Mouse (Mus musculus) Patski (cell line): ENCODE data around the gene Capn3. TPM values are rescaled to one million over a fixed set of nuclear protein-coding genes. Genes with fewer than 3 reads are reported as not detected.

ENCODE experiments used
- ATAC-seq: fragments of 100-300 bp; one replicate; pipeline ENCODE4 v1.8.0; 2021
- CTCF ChIA-PET: fragments of 350-600 bp; sonication (Branson Sonifier 250); formaldehyde crosslinking; loops from one replicate; lab custom pipeline; 2022; ENCODE audit warnings: inconsistent platforms; lab: Charles Lee
- POLR2A ChIA-PET: fragments of 350-600 bp; sonication (Branson Sonifier 250); formaldehyde crosslinking; loops from one replicate; lab custom pipeline; 2022; ENCODE audit warnings: antibody characterized with exemption, inconsistent platforms; lab: Charles Lee
- DNase-seq: peaks from one replicate; pipeline ENCODE4 v3.0.0-alpha.2; 2011; ENCODE audit warnings: low read depth, low spot score
- H3K27me3 ChIP-seq: fragments of 371-371 bp; one replicate; pipeline ENCODE4 v1.5.1; 2021
- CTCF ChIP-seq: fragments of 100-300 bp; IDR thresholded peaks from one replicate; pipeline ENCODE4 v1.5.1; 2021
- in situ Hi-C: fragments of 300-500 bp; cut with MboI; formaldehyde crosslinking; loops from 3 replicates; pipeline ENCODE4 v1.11.1; 2018; ENCODE audit warnings: low pct_unique_long_range_greater_than_20kb, mixed read lengths
- polyA plus RNA-seq: library from polyadenylated mRNA; unstranded; gene quantifications from one replicate; pipeline ENCODE4 v1.2.3, GENCODE M21; 2021

Gene Capn3
- not detected for polyA plus RNA-seq

DNA sequence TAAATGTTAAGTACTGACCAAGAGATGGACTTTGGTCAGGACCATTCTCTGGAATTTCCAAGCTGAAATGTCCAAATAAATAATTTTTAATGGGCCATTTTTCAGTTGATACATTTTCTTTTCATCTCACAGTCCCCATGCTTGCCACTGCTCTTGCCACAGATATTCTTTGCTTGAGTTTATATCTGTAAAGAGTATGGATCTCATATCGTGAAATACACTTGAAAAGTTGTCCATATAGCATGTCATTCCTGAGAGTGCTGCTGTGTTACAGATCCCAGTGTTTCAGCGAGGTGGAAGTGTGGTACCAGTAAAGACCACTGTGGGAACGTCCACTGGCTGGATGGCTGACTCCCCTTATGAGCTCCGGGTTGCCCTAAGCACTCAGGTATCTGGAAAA, at the start of gene Capn3:
TSS of gene Capn3 (plus strand) at position 301 of the 400 bp plus-strand sequence.
- ATAC-seq = no peak
- POLR2A ChIA-PET = interaction anchor here (1.0 kb wide), 1 partner anchor 14 kb away, joined by 4 read pairs; no protein-coding TSS in a partner anchor
- in situ Hi-C loops = loop anchor here (25.0 kb wide), 1 partner anchor 632 kb away; the partner anchor contains the start of gene Tgm5
- DNase-seq = no peak
- H3K27me3 ChIP-seq = no peaks in the 10 kb centered on the region
- no peak for TF ChIP-seq CTCF
- CTCF ChIA-PET = interaction anchor here (1.1 kb wide), 1 partner anchor 16 kb away, joined by 4 read pairs; no protein-coding TSS in a partner anchor

DNA sequence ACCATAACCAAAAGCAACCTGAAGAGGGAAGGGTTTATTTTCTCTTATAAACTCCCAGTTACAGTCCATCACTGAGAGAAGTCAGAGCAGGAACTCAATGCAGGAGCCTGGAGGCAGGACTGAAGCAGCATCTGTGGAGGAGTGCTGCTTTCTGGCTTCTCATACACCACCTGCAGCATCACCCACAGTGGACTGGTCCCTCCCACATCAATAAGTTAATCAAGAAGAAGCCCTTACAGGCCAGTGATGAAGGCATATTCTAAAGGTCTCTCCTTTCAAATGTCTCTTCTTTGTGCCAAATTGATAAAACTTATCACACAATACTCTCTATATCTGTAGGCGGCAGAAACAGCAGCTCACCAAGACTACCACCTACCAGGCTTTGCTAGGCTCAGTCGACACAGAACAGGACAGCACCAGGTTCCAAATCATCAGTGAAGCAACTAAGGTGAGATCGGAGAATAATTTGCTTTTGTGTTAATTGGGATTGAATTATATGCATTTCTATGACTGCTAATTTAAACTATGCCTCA, 44.7 kb upstream of the Capn3 start:
- in situ Hi-C loops = no loop called here
- ChIA-PET CTCF (no interaction called here), POLR2A (no interaction called here)
- no peak for TF ChIP-seq CTCF
- no peak for ATAC-seq
- H3K27me3 ChIP-seq = no peaks in the 10 kb centered on the region
- DNase-seq = no peak

DNA sequence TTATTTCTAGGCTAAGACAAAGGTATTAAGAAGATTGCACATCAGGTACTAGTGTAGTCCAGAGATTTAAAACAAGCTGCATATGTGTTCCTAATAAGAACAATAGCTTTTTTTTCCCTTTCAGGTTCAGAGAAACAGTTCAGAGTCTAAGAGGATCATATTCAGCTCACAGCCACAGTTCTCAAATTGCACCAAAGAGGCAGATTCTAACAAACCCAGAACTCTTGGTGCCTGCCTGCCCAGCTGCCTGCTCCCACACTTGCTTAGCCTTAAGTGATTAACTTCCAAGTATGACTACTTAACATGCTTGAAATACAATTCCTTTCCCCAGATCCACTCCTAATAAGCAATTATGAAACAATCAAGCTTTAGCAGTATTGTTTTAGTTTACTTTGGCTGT, 41.7 kb upstream of the Capn3 start:
- ATAC-seq (no peak), DNase-seq (no peak)
- ChIA-PET CTCF (interaction anchor here (1.5 kb wide), 1 partner anchor 12 kb away, joined by 5 read pairs; no protein-coding TSS in a partner anchor), POLR2A (no interaction called here)
- in situ Hi-C loops = no loop called here
- TF ChIP-seq CTCF = no peak
- H3K27me3 ChIP-seq = no peaks in the 10 kb centered on the region

DNA sequence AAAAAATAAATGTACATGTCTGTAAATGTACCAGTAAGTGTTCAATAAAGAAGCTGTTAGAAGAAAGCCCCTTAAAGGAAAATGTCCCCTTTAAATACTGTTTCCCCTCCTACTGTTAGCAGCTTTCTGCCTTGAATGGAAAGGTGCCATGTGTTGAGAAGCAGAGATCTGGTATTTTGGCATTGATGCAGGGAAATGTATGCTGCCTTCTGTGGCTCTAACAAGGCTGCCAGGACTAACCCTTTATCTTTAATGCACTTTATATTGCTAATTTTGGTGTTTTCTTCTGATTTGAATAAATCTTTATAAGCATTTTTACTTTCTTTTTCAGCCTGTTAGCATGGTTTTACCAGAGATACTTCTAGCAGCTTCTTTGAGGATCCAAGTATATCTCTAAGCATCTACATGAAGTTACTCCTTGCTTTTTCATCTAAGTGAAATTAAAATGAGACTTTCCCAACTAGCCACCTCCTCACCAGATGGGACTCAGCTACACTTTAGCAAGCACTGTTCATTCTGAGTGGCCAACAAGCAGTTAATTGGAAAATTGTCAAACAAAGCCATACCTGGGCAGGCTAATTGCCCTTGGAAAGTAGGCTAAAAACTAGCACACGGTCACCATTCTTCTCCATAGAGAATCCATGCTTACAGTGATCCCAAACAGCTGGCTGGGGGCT, 40.9 kb upstream of the Capn3 start:
- DNase-seq (no peak), ATAC-seq (no peak)
- no peaks in the 10 kb centered on the region for H3K27me3 ChIP-seq
- ChIA-PET CTCF (interaction anchor here (1.5 kb wide), 1 partner anchor 12 kb away, joined by 5 read pairs; no protein-coding TSS in a partner anchor), POLR2A (no interaction called here)
- no peak for TF ChIP-seq CTCF
- in situ Hi-C loops = no loop called here

DNA sequence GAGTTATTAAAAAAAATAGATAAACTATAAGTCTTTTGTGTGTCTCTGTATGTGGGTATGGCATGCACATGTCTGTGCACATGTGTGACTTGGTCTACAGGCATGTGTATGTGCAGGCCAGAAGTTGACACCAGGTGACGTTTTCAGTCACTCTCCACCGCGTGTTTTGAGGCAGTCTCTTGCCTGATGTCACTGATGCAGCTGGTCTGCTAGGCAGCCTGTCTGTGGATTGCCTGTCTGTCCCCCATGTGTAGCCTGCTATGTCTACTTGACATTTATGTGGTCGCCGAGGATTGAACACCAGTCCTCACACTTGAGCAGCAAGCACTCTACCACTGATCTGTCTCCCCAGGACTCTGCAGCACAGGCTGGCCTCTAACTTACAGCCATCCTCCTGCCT, 31.4 kb upstream of the Capn3 start:
- TF ChIP-seq CTCF = no peak
- H3K27me3 ChIP-seq = no peaks in the 10 kb centered on the region
- CTCF ChIA-PET = no interaction called here
- DNase-seq (no peak), ATAC-seq (no peak)
- POLR2A ChIA-PET = no interaction called here
- in situ Hi-C loops = no loop called here

DNA sequence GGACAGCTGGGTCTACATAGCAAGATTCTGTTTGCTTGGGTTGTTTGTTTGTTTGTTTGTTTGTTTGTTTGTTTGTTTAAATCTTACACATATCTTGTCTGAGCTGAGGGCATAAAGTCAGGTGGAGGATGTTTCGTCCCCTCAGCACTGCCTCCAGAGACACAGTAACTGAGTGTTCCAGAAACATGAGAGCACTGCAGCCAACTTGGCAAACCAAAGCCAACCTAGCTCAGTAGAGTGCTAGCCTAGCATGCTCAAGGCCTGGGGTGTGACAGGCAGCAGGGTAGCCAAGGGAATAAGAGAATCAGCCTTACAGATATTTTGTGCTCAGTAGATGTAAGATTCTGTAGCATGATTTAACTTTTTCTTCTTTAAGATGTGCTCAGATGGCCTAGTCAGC, 11.3 kb upstream of the Capn3 start:
- no peak for DNase-seq
- no peak for TF ChIP-seq CTCF
- ChIA-PET CTCF (interaction anchor here (0.7 kb wide), 1 partner anchor 231 kb away, joined by 3 read pairs; no protein-coding TSS in a partner anchor), POLR2A (no interaction called here)
- in situ Hi-C loops = no loop called here
- H3K27me3 ChIP-seq = no peaks in the 10 kb centered on the region
- ATAC-seq = no peak

DNA sequence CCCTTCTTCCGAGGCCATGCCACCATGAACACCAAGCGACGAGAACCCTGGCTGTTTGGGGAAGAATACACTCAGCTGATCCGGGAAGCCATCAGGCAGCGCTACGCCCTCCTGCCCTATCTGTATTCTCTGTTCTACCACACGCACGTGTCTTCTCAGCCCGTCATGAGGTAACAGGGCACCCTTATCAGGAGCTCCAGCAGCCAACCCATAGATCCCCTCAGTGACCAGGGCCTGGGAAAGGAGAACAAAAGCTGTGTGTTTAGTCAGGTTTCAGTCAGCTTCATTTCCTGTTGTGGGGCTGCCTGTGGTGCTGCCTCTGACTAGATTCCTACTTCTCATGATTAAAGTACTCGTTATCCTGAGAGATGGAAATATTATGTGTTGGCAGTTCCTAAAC, 9.4 kb upstream of the Capn3 start:
- in situ Hi-C loops = no loop called here
- POLR2A ChIA-PET = interaction anchor here (1.1 kb wide), 1 partner anchor 24 kb away, joined by 3 read pairs; no protein-coding TSS in a partner anchor
- ATAC-seq (no peak), DNase-seq (no peak)
- CTCF ChIA-PET = interaction anchor here (1.7 kb wide), 1 partner anchor 17 kb away, joined by 3 read pairs; no protein-coding TSS in a partner anchor
- no peak for TF ChIP-seq CTCF
- no peaks in the 10 kb centered on the region for H3K27me3 ChIP-seq

DNA sequence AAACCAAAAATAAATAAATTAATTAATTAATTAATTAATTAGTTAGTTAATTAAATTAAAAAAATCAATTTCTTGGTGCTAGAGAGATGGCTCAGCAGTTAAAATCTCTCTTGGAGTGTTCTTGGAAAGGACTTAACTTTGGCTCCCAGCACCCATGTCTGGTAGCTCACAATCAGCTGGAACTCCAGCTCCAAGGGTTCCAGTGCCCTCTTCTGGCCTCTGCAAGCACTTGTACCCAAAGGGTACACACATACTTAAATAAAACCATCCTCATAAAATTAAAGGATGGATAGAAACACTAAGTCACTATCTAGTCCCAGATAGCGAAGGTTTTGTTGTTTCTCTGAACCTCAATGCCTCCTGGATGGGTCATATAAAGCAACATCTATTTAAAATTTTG, 8.5 kb upstream of the Capn3 start:
- in situ Hi-C loops = no loop called here
- POLR2A ChIA-PET = no interaction called here
- TF ChIP-seq CTCF = peak; percentile 38
- ATAC-seq (no peak), DNase-seq (no peak)
- no peaks in the 10 kb centered on the region for H3K27me3 ChIP-seq
- CTCF ChIA-PET = interaction anchor here (1.7 kb wide), 1 partner anchor 16 kb away, joined by 3 read pairs; no protein-coding TSS in a partner anchor

DNA sequence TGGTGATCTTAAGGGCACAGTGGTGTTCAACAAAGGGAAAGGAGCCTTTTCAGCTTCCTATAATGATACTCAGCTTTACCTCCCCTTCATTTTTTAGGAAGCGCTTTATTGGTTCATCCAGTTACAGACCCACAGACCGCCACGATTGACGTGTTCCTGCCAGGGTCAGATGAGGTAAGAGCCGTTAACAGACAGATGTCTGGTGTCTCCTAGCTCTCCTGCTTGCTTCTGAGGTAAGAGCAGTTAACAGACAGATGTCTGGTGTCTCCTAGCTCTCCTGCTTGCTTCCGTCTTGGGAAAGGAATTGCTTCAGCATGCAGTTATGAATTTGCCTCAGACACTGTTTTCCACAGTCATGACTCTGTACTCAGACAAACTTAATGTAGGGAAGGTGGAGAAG, 5.1 kb upstream of the Capn3 start:
- H3K27me3 ChIP-seq = no peaks in the 10 kb centered on the region
- ChIA-PET POLR2A (no interaction called here), CTCF (no interaction called here)
- no peak for TF ChIP-seq CTCF
- DNase-seq (no peak), ATAC-seq (no peak)
- in situ Hi-C loops = loop anchor here (25.0 kb wide), 1 partner anchor 637 kb away; the partner anchor contains the start of gene Tgm5

DNA sequence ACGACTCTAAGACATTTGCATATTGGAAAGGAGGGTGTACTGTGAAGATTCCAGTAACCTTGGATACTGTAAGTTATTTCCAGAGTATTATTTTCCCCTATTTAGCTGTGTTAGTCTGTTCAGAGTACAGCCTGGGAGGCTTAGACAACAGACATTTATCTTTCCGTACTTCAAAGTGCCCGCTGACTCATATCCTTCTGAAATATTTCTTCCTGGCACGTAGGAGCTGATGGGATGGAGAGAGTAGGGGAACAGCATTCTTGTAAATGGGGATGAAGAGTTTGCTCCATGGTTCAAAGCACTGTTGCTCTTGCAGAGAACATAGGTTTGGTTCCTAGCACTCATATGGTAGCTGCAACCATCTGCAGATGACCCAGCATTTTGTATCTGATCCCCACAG, 3.2 kb upstream of the Capn3 start:
- no peak for ATAC-seq
- H3K27me3 ChIP-seq = no peaks in the 10 kb centered on the region
- in situ Hi-C loops = loop anchor here (25.0 kb wide), 1 partner anchor 635 kb away; the partner anchor contains the start of gene Tgm5
- ChIA-PET POLR2A (no interaction called here), CTCF (no interaction called here)
- TF ChIP-seq CTCF = no peak
- peak; percentile 35 for DNase-seq

DNA sequence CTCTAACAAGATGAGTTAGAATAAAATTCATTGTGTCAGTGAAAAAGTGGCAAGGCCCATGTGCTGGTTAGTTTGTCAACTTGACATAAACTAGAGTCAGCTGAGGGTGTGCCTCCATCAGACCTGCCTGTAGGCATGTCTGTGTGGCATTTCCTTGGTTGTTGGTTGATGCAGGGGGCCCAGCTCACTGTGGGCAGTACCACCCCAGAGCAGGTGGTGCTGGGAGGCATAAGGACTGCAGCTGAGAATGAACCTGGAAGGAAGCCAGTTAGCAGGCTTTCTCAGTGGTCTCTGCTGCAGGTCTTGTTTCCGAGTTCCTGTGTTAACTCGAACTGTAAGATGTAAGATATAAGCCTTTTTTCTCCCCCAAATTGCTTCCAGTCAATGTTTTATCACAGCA, 832 bp upstream of the Capn3 start:
- CTCF ChIA-PET = interaction anchor here (1.1 kb wide), 1 partner anchor 16 kb away, joined by 4 read pairs; no protein-coding TSS in a partner anchor
- ATAC-seq (no peak), DNase-seq (no peak)
- TF ChIP-seq CTCF = no peak
- in situ Hi-C loops = loop anchor here (25.0 kb wide), 1 partner anchor 632 kb away; the partner anchor contains the start of gene Tgm5
- POLR2A ChIA-PET = interaction anchor here (1.0 kb wide), 1 partner anchor 15 kb away, joined by 4 read pairs; no protein-coding TSS in a partner anchor
- no peaks in the 10 kb centered on the region for H3K27me3 ChIP-seq
